Mouse (Mus musculus): Measurements from ENCODE around the gene S1pr2.
"Not testable (repeated sequence)": the region's sequence is repeated elsewhere in the genome, so short reads cannot be mapped to it uniquely, and the experiment has no call there.

Gene S1pr2

GRCm38 (mm10) chr9:20976216-20976960 is at the start of gene S1pr2:
S1pr2 (minus strand) TSS chr9:20976781.
- DNase-seq, result no peak

- no peak for DNase-seq
Measured at GRCm38 (mm10) chr9:21025258-21025810, 48.8 kb upstream of the S1pr2 start.

GRCm38 (mm10) chr9:21022726-21023125 is 46.1 kb upstream of the S1pr2 start:
- DNase-seq, result no peak

- DNase-seq, result no peak
Measured at GRCm38 (mm10) chr9:21022288-21022687, 45.7 kb upstream of the S1pr2 start.

- DNase-seq, result no peak
Measured at GRCm38 (mm10) chr9:21021363-21021762, 44.8 kb upstream of the S1pr2 start.

- no peak for DNase-seq
Measured at GRCm38 (mm10) chr9:21018600-21018999, 42.0 kb upstream of the S1pr2 start.

DNA sequence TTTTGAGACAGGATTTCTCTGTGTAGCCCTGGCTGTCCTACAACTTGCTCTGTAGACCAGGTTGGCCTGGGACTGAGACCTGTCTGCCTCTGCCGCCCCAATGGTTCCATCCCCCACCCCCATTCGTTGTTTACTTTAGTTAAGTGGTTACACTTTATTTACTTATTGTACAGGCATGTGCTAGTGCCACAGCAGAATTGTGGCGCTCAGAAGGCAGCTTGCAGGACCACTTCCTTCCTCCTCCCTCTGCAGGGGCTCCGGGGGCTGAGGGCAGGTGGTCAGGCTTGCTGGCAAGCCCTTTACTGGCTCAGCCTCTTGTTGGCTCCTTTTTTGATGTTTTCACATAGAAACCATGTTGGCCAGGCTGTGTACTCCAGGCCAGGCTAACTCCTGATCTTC is 40.6 kb upstream of the S1pr2 start:
- DNase-seq, result no peak

DNA sequence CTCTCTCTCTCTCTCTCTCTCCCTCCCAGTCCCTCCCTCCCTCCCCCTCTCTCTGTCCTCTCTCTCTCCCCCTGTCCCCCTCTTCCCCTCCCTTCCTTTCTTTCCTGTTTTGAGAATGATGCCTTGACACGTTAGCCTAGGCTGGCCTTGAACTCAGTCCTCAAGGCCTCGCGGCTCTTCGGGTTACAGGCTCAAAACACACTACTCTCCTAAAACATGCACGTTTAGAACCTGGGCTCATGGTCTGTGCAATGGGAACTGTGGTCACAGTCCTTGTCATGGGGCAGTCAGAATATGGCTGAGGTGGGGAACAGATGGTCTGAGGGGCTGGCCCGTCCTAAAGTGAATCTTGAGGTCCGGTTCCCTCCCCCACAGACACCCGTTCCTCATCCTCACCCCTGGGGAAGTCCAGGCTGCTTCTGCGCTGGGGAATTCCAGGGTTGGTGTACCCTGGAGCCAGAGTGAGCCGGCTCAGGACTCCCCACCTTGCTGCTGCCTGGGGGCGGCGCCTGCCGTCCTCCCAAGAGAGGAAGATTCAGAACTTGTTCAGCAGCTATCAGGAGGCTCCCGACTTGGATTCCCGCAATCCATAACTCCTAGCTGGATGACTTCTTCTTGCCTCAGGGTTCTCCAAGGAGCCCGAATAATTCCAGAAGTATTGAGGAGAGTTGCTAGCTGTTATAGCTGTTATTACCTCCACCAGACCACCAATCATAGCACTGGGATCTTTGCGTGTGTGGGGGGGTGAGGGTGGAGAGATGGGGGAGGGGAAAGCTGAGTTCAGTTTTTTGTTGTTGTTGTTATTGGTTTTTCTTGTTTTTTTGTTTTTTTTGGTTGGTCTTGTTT is 40.0 kb upstream of the S1pr2 start:
- DNase-seq, result no peak

DNA sequence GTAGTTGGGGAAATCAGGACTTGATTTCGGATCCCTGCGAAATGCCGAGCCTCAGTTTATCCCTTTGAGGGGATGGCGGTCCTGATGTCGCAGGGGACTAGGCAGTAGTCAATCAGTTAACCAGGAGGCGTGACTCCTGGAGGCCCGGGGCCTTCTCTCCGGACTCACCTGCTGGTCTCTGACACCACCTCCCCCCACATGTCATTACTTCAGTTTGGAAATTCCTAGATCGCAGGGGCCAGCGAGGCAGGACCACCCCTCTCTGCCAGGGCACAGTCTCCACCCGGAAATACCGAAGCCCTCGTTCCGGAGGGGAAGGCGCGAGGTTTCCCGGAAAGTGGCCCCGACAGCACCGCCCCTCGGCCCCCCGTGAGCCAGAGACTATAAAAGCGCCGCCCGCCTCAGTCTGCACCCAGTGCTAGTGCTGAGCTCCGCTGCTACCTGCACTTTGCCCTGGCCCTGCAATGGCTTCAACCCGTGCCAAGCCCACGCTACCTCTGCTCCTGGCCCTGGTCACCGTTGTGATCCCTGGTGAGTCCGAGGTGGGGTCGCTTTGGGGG is 39.1 kb upstream of the S1pr2 start, which contains the start of gene Icam1:
TSS of gene Icam1 (plus strand) at position 415 of the 560 bp plus-strand sequence.
- no peak for DNase-seq

- no peak for DNase-seq
Measured at GRCm38 (mm10) chr9:21014691-21015570, 38.4 kb upstream of the S1pr2 start.

- DNase-seq, result no peak
Measured at GRCm38 (mm10) chr9:21012368-21012767, 35.8 kb upstream of the S1pr2 start.

DNA sequence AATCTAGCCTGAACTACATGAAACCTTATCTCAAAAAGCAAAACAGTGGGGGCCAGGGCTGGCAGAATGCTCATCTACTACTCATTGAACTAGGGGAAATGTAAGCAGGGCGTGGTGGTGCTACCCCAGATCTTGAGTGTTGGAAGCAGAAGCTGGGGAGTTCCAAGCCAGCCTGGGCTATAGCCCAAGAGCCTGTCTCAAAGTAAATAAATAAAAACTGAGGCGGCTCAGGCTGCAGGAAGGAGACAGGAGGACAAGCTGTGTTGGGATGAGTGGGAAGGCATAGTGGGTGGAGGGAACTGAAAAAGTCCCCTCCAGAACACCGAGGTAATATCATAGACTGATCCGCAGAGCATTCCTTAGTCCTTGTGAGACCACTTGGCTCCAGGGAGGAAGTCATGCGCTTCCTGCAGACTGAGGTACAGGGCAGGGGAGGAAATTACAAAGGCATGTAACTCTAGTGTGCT is 35.3 kb upstream of the S1pr2 start:
- no peak for DNase-seq

DNA sequence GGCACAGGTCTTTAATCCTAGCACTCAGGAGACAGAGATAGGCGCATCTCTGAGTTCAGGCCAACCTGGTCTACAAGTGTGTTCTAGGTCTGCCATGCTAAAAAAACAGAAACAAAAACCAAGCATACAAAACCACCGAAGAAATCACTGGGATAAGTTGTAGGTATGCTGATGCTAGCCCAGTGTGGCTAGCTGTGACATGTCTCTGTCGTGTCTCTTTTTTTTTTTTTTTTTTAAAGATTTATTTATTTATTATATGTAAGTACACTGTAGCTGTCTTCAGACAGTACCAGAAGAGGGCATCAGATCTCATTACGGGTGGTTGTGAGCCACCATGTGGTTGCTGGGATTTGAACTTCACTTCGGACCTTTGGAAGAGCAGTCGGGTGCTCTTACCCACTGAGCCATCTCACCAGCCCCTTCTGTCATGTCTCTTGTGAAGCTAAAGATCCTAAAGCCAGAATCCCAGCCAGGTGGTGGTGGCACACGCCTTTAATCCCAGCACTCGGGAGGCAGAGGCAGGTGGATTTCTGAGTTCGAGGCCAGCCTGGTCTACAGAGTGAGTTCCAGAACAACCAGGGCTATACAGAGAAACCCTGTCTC is 34.5 kb upstream of the S1pr2 start:
- DNase-seq, result not testable (repeated sequence)

- DNase-seq, result no peak
Measured at GRCm38 (mm10) chr9:21010362-21010761, 33.8 kb upstream of the S1pr2 start.

- DNase-seq, result no peak
Measured at GRCm38 (mm10) chr9:21008007-21008406, 31.4 kb upstream of the S1pr2 start.

DNA sequence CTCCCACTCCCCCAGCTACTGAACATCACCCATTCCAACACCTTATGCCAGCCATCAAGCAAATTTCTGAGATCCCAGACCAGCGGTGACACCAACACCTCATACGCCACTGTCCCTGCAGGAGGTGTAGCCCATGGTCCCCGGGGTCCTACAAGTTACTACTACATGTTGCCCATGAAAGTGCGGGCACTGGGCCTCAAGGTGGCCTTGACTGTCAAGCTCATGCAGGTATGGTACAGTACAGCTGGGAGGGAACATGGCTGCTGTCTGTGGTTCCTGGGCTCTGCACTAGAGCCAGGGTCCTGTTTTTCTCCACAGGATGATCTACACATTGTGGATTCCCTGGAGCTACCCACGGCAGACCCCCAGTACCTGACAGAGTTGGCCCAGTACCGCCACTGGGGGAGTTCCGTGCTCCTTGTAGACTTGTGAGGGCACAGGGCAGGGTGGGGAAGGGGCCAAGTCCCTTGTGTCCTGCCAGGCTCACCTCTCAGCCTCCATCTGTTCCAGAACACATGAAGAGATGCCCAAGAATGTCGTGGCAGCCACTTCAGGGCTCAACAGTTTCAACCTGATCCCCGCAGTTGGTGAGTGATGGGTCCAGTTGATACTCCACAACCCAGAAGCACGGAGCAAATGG is 30.9 kb upstream of the S1pr2 start:
- DNase-seq, result no peak

DNA sequence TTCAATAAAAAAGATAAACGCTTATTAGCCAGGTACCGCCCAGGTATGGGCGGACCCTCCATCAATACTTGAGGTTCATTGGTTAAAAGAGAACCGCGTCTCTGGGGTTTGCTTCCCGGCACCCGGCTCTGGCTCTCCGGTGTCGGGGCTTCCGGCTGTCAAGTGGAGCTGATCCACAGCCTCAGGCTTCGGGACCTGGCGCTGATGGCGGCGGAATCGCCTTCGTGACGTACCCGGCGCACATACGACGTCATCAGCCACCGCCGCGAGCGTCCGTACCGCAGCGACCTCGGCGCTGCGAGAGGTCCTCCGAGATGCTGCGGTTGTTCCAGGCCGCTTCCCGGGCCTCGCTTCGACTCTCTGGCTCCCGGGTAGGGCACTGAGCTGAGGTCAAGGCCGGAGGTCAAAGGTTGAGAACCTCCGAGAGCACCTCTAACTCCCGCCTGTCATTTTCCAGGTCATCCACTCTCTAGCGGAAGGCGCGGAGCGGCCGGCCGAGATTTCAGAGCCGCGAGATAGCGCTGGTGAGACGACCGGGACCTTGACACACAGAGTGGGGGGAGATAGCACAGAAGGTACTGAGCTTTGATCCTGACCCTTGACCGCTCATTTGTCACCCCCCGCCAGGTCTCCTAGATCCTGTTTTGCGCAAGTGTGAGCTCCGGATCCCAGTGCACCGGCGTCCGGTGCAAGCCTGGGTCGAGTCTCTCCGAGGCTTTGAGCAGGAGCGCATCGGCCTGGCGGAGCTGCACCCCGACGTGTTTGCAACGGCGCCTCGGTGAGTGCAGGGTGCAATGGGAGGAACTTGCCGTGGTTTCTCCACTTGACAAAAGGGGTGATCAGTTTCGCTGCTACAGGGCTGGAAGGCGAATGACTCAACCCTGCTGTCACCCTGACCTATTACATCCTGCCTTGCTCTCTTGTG is 26.3 kb upstream of the S1pr2 start, which contains the start of gene Mrpl4:
TSS of gene Mrpl4 (plus strand) at position 112 of the 925 bp plus-strand sequence.
- peak; percentile 90 for DNase-seq

- DNase-seq, result no peak
Measured at GRCm38 (mm10) chr9:21002270-21002626, 25.7 kb upstream of the S1pr2 start.

GRCm38 (mm10) chr9:21001651-21002200 is 25.1 kb upstream of the S1pr2 start:
- DNase-seq, result no peak

DNA sequence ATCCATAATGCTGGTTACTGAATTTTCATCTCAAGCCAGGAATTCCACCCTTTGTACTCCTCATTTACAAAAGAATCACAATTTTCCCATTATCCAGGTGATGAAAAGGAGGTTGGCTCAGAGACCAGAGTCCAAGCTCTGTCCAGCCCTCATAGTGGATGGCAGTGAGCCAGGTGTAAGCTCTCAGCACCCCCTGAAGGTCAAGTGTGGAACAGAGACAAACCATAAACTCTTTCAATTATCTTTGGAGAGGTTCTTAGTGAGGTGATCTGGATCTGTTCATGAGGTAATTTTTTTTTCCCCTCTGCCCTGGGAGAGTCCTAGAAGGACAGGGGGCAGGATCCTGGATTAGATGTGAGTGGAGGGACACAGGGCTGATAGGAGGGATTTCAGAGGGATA is 24.2 kb upstream of the S1pr2 start:
- DNase-seq, result no peak

Data from cerebellum, adult 9-11 months (tissue).